Mouse (Mus musculus) heart, adult 2 months (tissue): ENCODE results near the gene Mrgprd. TPM values are rescaled to one million over a fixed set of nuclear protein-coding genes. Genes with fewer than 3 reads are reported as not detected.

Source experiments
- DNase-seq, 2 experiments: peaks; one replicate each; pipeline ENCODE4 v3.0.0; 2021
- H3K27ac ChIP-seq: fragments of 200-600 bp; 2 replicates; pipeline ENCODE4 v1.8.1; 2022
- H3K27me3 ChIP-seq: fragments of 200-500 bp; 2 replicates; pipeline ENCODE4 v1.6.1; 2012; ENCODE audit warnings: mild to moderate bottlenecking, low read length, inconsistent platforms, mixed read lengths; ENCODE audit not compliant: control insufficient read depth, insufficient read depth
- H3K36me3 ChIP-seq: fragments of 200-500 bp; 2 replicates; pipeline ENCODE4 v1.6.1; 2012; ENCODE audit warnings: low read length, inconsistent platforms; ENCODE audit not compliant: control insufficient read depth, insufficient read depth
- H3K4me1 ChIP-seq: fragments of 200-500 bp; 2 replicates; pipeline ENCODE4 v1.6.1; 2011; ENCODE audit warnings: low read length; ENCODE audit not compliant: control insufficient read depth, insufficient read depth
- H3K4me3 ChIP-seq: fragments of 200-600 bp; 2 replicates; pipeline ENCODE4 v1.8.1; 2022
- H3K79me2 ChIP-seq: fragments of 200-500 bp; replicated peaks from 2 replicates; pipeline ENCODE4 v1.6.1; 2012; ENCODE audit warnings: mild to moderate bottlenecking, inconsistent platforms, low read length, moderate library complexity, mixed read lengths; ENCODE audit not compliant: control insufficient read depth, insufficient read depth
- H3K9ac ChIP-seq: fragments of 200-500 bp; 2 replicates; pipeline ENCODE4 v1.6.1; 2012; ENCODE audit warnings: low read depth, mild to moderate bottlenecking, control low read depth, inconsistent platforms, low read length, mixed read lengths
- CTCF ChIP-seq: fragments of 200-600 bp; IDR thresholded peaks from 2 replicates; pipeline ENCODE4 v1.8.1; 2022; ENCODE audit warnings: antibody characterized with exemption, mild to moderate bottlenecking, moderate library complexity
- EP300 ChIP-seq: fragments of 200-500 bp; IDR thresholded peaks from 2 replicates; pipeline ENCODE4 v1.6.1; 2011; ENCODE audit warnings: low read depth, low read length, control low read depth; ENCODE audit not compliant: insufficient read depth
- POLR2A ChIP-seq: fragments of 200-500 bp; IDR thresholded peaks from 2 replicates; pipeline ENCODE4 v1.6.1; 2011; ENCODE audit warnings: mild to moderate bottlenecking, low read depth, low read length, control low read depth; ENCODE audit not compliant: insufficient read depth
- WGBS: fragments of 180-500 bp; shearing (Covaris S2); methylation state at CpG from one replicate; pipeline ENCODE4 v1.1.7; 2018; 5-methylcytosine and 5-hydroxymethylcytosine counted together
- intact Hi-C: fragments of 180-260 bp; cut with DNase I; formaldehyde crosslinking; loops from one replicate; pipeline ENCODE4 v1.15.1; 2025
- polyA plus RNA-seq: library from polyadenylated mRNA; depleted of rRNA; stranded (reverse); fragments of >200 nt; gene quantifications from 2 replicates; pipeline ENCODE4 v1.2.3, GENCODE M21; 2012
- total RNA-seq, 2 experiments: library from RNA; stranded (reverse); gene quantifications; 2 replicates each; pipeline ENCODE4 v1.2.3; 2021

Gene Mrgprd
- total and polyA plus RNA-seq, 3 experiments = not detected

- 26% methylated on average over 13 of the region's 13 CpGs for WGBS
- peak within 1 kb of the TSS; percentile 79 for H3K27ac ChIP-seq
- TF ChIP-seq POLR2A (peak; percentile 57; the same call in 1 of the 2 replicates), EP300 (0 out of 2 replicates have a peak, but pooled peaks have one; percentile 23), CTCF (peak; percentile 51)
- intact Hi-C loops = no loop called here
- peak within 1 kb of the TSS; percentile 36 for H3K4me3 ChIP-seq
- DNase-seq = peak; percentile 82 to 87
- H3K36me3 ChIP-seq = no peaks in the 10 kb centered on the region
- no peaks in the 10 kb centered on the region; the same call in 1 of the 2 replicates for H3K4me1 ChIP-seq
- peak within 1 kb of the TSS; percentile 54 for H3K9ac ChIP-seq
- no peaks in the 10 kb centered on the region for H3K27me3 ChIP-seq
- no peaks in the 10 kb centered on the region for H3K79me2 ChIP-seq
Observed at GRCm38 (mm10) chr7:145300321-145301007, 14.2 kb upstream of the Mrgprd start, which contains the start of gene Mrgprf. Mrgprf (plus strand) TSS chr7:145300828.

GRCm38 (mm10) chr7:145301008-145301340, 13.7 kb upstream of the Mrgprd start:
- intact Hi-C loops = no loop called here
- TF ChIP-seq POLR2A = no peak
- no peak for TF ChIP-seq EP300
- TF ChIP-seq CTCF = no peak
- Histone ChIP-seq H3K36me3 (no peaks in the 10 kb centered on the region), H3K27ac (peak overlapping the region; percentile 79), H3K79me2 (no peaks in the 10 kb centered on the region), H3K4me3 (peak overlapping the region; percentile 36), H3K27me3 (no peaks in the 10 kb centered on the region), H3K4me1 (no peaks in the 10 kb centered on the region; the same call in 1 of the 2 replicates), H3K9ac (peak overlapping the region; percentile 54)
- DNase-seq = no peak

GRCm38 (mm10) chr7:145301341-145302005, 13.2 kb upstream of the Mrgprd start:
- H3K36me3 ChIP-seq = no peaks in the 10 kb centered on the region
- WGBS = 69% methylated on average over 6 of the region's 6 CpGs
- H3K27me3 ChIP-seq = no peaks in the 10 kb centered on the region
- H3K9ac ChIP-seq = peak overlapping the region; percentile 54
- H3K79me2 ChIP-seq = no peaks in the 10 kb centered on the region
- peak; percentile 53 to 69 for DNase-seq
- peak overlapping the region; percentile 36 for H3K4me3 ChIP-seq
- no peak for TF ChIP-seq POLR2A
- intact Hi-C loops = no loop called here
- H3K4me1 ChIP-seq = no peaks in the 10 kb centered on the region; the same call in 1 of the 2 replicates
- peak overlapping the region; percentile 79 for H3K27ac ChIP-seq

DNA sequence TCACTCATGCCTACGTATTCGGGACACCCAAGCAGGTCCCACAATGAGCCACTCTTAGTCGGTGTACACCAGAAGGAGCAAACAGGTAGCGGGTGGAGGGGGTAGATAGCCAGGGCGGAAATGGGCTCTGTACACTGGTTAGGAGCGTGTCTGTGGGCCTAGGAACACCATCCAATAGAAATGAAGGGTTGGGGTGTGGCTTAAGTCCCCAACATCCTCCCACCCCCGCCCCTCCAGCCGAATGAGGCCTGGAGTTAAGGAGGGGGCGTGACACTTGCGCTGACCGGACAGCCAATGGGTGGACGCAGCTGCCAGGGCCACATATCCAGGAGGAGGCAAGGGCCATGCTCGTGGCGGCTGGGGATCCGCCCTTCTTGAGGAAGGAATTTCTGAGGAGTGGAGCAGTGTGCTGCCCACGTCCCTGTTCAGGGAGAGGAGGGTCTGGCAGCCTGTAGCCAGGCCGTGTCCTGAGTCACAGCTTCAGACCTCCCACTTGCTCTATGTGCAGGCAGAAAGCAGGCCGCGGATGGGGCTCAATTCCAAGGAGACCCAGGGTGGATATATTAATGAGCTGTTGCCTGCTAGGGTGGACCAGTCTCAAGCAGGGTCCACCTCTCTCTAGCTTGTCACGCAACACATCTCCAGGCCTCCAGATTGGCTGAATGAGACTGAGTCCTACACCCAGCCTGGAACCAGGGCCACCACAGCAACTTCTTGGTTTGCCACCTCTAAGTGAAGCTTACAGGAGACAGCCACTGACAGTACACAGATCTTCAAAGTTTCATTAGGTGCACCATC, 11.9 kb upstream of the Mrgprd start:
- TF ChIP-seq EP300 = no peak
- TF ChIP-seq CTCF = no peak
- TF ChIP-seq POLR2A = peak; percentile 42; the same call in 1 of the 2 replicates
- Histone ChIP-seq H3K27me3 (no peaks in the 10 kb centered on the region), H3K27ac (no peak overlapping the region; the same call in 1 of the 2 replicates), H3K4me3 (no peak overlapping the region; the same call in 1 of the 2 replicates), H3K79me2 (no peaks in the 10 kb centered on the region), H3K36me3 (no peaks in the 10 kb centered on the region), H3K9ac (no peak overlapping the region), H3K4me1 (no peaks in the 10 kb centered on the region; the same call in 1 of the 2 replicates)
- peak; percentile 64 to 80 for DNase-seq
- 19% methylated on average over 20 of the region's 20 CpGs for WGBS
- intact Hi-C loops = no loop called here

DNA sequence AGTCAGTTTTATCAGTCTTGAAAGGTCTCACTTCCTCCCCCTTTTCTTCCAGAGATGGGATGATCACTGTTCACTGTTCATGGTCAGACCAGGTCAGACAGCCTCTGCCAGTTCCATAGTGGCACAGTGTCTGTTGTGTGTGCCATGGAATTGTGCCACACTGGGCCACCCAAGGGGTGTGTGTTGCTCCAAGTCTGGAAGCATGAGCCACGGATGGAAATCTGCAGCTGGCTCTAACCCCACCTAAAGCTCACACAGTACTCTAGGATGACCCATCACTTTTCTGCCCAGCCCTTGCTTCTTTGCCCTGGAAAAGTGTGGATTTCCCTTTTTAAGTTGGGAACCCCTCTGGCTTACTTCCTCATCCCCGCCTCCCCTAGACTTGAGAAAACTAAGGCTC, 10.5 kb upstream of the Mrgprd start:
- no peaks in the 10 kb centered on the region for H3K36me3 ChIP-seq
- no peaks in the 10 kb centered on the region; the same call in 1 of the 2 replicates for H3K4me1 ChIP-seq
- no peak for DNase-seq
- intact Hi-C loops = no loop called here
- H3K79me2 ChIP-seq = no peaks in the 10 kb centered on the region
- no peak overlapping the region for H3K27ac ChIP-seq
- H3K4me3 ChIP-seq = no peak overlapping the region
- WGBS = 72% methylated on average over 2 of the region's 2 CpGs
- H3K27me3 ChIP-seq = no peaks in the 10 kb centered on the region
- TF ChIP-seq CTCF (no peak), POLR2A (no peak), EP300 (no peak)
- H3K9ac ChIP-seq = no peak overlapping the region

DNA sequence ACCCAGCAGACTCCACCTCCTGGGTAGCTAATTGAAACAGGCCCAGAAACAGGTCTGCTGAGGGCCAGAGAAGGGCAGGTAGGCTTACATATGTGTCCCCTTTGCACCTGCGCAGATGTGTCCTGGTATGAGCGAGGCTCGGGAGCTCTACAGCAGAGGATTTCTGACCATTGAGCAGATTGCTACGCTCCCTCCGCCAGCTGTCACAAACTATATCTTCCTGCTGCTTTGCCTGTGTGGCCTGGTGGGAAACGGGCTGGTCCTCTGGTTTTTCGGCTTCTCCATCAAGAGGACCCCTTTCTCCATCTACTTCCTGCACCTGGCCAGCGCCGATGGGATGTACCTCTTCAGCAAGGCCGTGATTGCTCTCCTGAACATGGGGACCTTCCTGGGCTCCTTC, 7.0 kb upstream of the Mrgprd start:
- H3K4me1 ChIP-seq = no peaks in the 10 kb centered on the region; the same call in 1 of the 2 replicates
- no peak overlapping the region for H3K4me3 ChIP-seq
- H3K27ac ChIP-seq = no peak overlapping the region
- no peaks in the 10 kb centered on the region for H3K79me2 ChIP-seq
- TF ChIP-seq EP300 = no peak
- TF ChIP-seq POLR2A = no peak
- no peak for TF ChIP-seq CTCF
- no peak overlapping the region for H3K9ac ChIP-seq
- DNase-seq = no peak
- H3K36me3 ChIP-seq = no peaks in the 10 kb centered on the region
- WGBS = 89% methylated on average over 10 of the region's 10 CpGs
- intact Hi-C loops = no loop called here
- no peaks in the 10 kb centered on the region for H3K27me3 ChIP-seq
